Mouse (Mus musculus) stomach, postnatal 0 days (tissue): ENCODE measurements at regions not wholly inside any gene's neighbourhood (a gene's known extent, or its start where the extent isn't known, plus 50 kb on each side); places are given as distances from the start of the nearest gene placed in this dataset.

ENCODE experiments used
- CTCF ChIP-seq: IDR thresholded peaks from 2 replicates; pipeline ENCODE4 v1.5.1; 2016; ENCODE audit warnings: antibody characterized with exemption, low read depth, mild to moderate bottlenecking, moderate library complexity
- EP300 ChIP-seq: optimal IDR thresholded peaks from 2 replicates; pipeline ENCODE3; 2016; ENCODE audit warnings: antibody characterized with exemption

DNA sequence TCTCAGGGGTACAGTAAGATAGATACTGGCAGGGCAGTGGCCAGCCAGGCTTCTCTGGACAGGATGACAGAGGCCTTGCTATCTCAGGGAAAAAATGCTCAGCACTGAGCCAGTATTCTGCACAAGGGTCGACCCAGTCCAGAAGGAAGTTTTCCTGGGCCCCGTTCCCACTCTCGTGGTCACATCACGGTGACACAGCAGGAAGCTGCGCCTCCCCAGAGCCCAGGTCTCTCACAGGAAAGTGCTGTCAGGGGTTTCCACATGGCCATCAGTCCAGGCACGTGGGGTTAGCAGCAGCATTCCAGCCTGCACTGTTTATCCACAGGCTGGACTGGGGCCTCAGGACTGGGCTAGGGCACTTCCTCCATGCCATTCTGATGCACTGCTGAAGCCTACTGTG is 103.5 kb upstream of the Ngf start:
- TF ChIP-seq CTCF, result no peak
- TF ChIP-seq EP300, result no peak
